Mouse (Mus musculus) neural tube, embryonic 12.5 days (tissue): ENCODE data around the gene Tfb2m. TPM values are rescaled to one million over a fixed set of nuclear protein-coding genes. Genes with fewer than 3 reads are reported as not detected.

Source experiments
- ATAC-seq: fragments of 200-750 bp; cut with Nextera tagmentation; 2 replicates; pipeline ENCODE4 v1.8.0; 2017; ENCODE audit warnings: low read depth, mild to moderate bottlenecking, moderate TSS enrichment, moderate library complexity; ENCODE audit not compliant: low FRiP score
- H3K27ac ChIP-seq: fragments of 300-500 bp; sonication (generic); 2 replicates; pipeline ENCODE4 v1.5.1; 2016
- H3K27me3 ChIP-seq: fragments of 300-500 bp; sonication (generic); replicated peaks from 2 replicates; pipeline ENCODE4 v1.6.1; 2016; ENCODE audit warnings: mild to moderate bottlenecking
- H3K36me3 ChIP-seq: fragments of 300-500 bp; sonication (generic); 2 replicates; pipeline ENCODE4 v1.6.1; 2016; ENCODE audit warnings: mild to moderate bottlenecking
- H3K4me1 ChIP-seq: fragments of 300-500 bp; sonication (generic); 2 replicates; pipeline ENCODE4 v1.6.1; 2016
- H3K4me2 ChIP-seq: fragments of 300-500 bp; sonication (generic); replicated peaks from 2 replicates; pipeline ENCODE4 v1.6.1; 2016; ENCODE audit warnings: mild to moderate bottlenecking
- H3K4me3 ChIP-seq: fragments of 300-500 bp; sonication (generic); 2 replicates; pipeline ENCODE4 v1.5.1; 2016
- H3K9ac ChIP-seq: fragments of 300-500 bp; sonication (generic); 2 replicates; pipeline ENCODE4 v1.6.1; 2016; ENCODE audit warnings: mild to moderate bottlenecking
- H3K9me3 ChIP-seq: fragments of 300-500 bp; sonication (generic); 2 replicates; pipeline ENCODE4 v1.6.1; 2016; ENCODE audit warnings: mild to moderate bottlenecking
- WGBS: fragments of 180-500 bp; shearing (Covaris S2); methylation state at CpG from one replicate; pipeline ENCODE4 v1.1.7; 2016; 5-methylcytosine and 5-hydroxymethylcytosine counted together
- polyA plus RNA-seq: library from polyadenylated mRNA; unstranded; fragments of >200 nt; fragmentation: Nextera tagmentation; extraction: Ambion mirVana; gene quantifications from 2 replicates; pipeline ENCODE4 v1.2.1, GENCODE M21; 2016

Tfb2m gene
- polyA plus RNA-seq, 1 experiment from 2014 or later, result 36.6 TPM

GRCm38 (mm10) chr1:179553197-179553948 is 7.3 kb upstream of the Tfb2m start:
- Histone ChIP-seq H3K4me3 (no peak overlapping the region), H3K9me3 (no peaks in the 10 kb centered on the region), H3K9ac (no peak overlapping the region), H3K36me3 (no peaks in the 10 kb centered on the region), H3K27me3 (no peaks in the 10 kb centered on the region), H3K4me1 (peaks cover 2% of the 10 kb centered on the region), H3K4me2 (no peak overlapping the region), H3K27ac (no peak overlapping the region)
- 78% methylated on average over 5 of the region's 5 CpGs for WGBS
- no peak for ATAC-seq

DNA sequence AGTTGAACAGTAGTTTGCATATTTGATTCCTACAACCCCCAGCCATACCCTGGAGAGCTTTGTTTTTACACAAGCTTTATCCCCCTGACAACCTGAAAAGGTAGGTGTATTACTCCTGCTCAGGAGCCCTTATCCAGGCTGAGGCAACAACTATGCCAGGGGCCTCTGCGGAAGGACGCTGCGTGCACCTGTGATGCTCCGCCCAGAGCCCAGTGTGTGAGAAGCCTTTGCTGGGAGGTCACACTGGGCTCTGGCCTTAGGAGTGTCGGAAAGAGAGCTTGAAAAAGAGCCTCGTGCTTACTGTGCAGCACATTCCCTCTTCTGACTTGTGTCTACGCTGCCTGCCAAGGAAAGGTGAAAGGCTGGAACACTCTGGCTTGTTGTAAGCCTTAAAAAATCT is 6.7 kb upstream of the Tfb2m start:
- 52% methylated on average over 7 of the region's 7 CpGs for WGBS
- peaks cover 8% of the 10 kb centered on the region for H3K4me1 ChIP-seq
- H3K9me3 ChIP-seq, result no peaks in the 10 kb centered on the region
- no peak overlapping the region for H3K4me3 ChIP-seq
- no peak overlapping the region for H3K27ac ChIP-seq
- no peak for ATAC-seq
- H3K27me3 ChIP-seq, result no peaks in the 10 kb centered on the region
- no peak overlapping the region for H3K4me2 ChIP-seq
- no peak overlapping the region for H3K9ac ChIP-seq
- H3K36me3 ChIP-seq, result no peaks in the 10 kb centered on the region

- Histone ChIP-seq H3K9me3 (no peaks in the 10 kb centered on the region), H3K27ac (no peak overlapping the region), H3K4me3 (no peak overlapping the region), H3K36me3 (no peaks in the 10 kb centered on the region), H3K4me2 (no peak overlapping the region), H3K4me1 (peaks cover 14% of the 10 kb centered on the region), H3K27me3 (no peaks in the 10 kb centered on the region), H3K9ac (no peak overlapping the region)
- no peak for ATAC-seq
- 91% methylated on average over 4 of the region's 4 CpGs for WGBS
These were observed 5.9 kb upstream of the Tfb2m start for GRCm38 (mm10) chr1:179551921-179552320.

- 90% methylated on average over 3 of the region's 3 CpGs for WGBS
- Histone ChIP-seq H3K9ac (no peak overlapping the region), H3K27ac (no peak overlapping the region), H3K9me3 (no peaks in the 10 kb centered on the region), H3K4me3 (no peak overlapping the region), H3K36me3 (no peaks in the 10 kb centered on the region), H3K4me1 (peaks cover 14% of the 10 kb centered on the region), H3K27me3 (no peaks in the 10 kb centered on the region), H3K4me2 (no peak overlapping the region)
- ATAC-seq, result no peak
These were observed 5.3 kb upstream of the Tfb2m start for GRCm38 (mm10) chr1:179551336-179551735.

DNA sequence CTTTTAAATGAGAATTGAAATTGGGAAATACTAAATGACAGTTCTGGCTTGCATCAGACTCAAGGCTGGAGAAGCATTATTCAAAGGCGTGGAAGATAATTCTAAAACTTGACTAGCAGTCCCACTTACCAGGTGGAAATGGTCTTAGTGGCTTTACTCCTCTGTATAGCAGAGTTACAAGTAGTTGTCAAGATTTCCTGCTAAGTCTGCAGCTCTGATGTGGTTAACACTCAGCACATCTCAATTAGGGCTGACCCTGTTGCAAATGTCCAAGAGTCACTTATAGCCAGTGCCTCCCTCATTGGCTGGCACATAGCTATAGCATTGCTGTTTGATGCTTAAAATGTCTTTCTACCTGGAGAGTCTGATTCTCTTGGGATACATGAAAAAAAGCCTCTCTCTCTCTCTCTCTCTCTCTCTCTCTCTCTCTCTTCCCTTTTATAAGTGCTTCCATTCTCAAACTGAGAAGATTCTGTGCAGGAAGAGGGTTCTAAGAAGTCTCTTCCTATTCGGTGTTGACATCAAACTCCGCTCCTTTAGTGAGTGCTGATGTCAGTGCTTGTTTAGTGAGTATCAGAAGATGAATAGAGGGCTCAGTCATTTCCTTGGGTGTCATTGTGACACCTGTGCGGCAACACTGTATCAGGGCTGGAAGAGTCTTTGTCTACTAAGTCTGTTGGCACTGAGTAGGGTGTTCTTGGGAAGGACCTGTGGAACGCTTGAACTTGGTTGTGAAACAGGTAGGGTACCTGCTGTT is 3.1 kb upstream of the Tfb2m start:
- H3K4me2 ChIP-seq, result no peak overlapping the region
- ATAC-seq, result no peak
- H3K27ac ChIP-seq, result no peak overlapping the region
- no peak overlapping the region for H3K4me3 ChIP-seq
- H3K9ac ChIP-seq, result no peak overlapping the region
- H3K27me3 ChIP-seq, result no peaks in the 10 kb centered on the region
- peaks cover 25% of the 10 kb centered on the region for H3K4me1 ChIP-seq
- H3K9me3 ChIP-seq, result no peaks in the 10 kb centered on the region
- WGBS, result 91% methylated on average over 5 of the region's 5 CpGs
- H3K36me3 ChIP-seq, result no peaks in the 10 kb centered on the region

DNA sequence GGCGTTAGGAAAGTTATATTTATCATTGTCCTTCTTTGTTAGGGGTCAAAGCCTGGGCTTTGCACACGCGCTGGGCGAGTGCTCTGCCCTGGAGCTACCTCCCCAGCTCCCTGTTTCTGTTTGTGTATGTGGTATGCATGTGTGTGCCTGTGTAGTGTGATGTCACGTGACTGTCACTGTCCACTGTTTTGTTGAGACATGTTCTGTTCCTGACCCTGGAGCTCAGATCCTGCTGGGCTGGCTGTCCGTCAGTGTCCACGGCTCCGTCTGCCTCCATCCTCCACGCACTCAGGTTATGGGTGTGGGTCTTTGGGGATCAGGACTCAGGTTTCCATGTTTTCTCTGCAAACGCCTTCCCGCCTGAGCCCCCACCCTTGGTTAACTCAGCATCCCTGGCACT is 2.2 kb upstream of the Tfb2m start:
- Histone ChIP-seq H3K27me3 (no peaks in the 10 kb centered on the region), H3K27ac (no peak overlapping the region), H3K4me3 (0 out of 2 replicates have a peak overlapping the region, but pooled peaks have one; percentile 7), H3K36me3 (no peaks in the 10 kb centered on the region), H3K4me2 (peak overlapping the region; percentile 86), H3K9me3 (no peaks in the 10 kb centered on the region), H3K4me1 (peaks cover 26% of the 10 kb centered on the region), H3K9ac (0 out of 2 replicates have a peak overlapping the region, but pooled peaks have one; percentile 17)
- WGBS, result 67% methylated on average over 11 of the region's 11 CpGs
- no peak for ATAC-seq

DNA sequence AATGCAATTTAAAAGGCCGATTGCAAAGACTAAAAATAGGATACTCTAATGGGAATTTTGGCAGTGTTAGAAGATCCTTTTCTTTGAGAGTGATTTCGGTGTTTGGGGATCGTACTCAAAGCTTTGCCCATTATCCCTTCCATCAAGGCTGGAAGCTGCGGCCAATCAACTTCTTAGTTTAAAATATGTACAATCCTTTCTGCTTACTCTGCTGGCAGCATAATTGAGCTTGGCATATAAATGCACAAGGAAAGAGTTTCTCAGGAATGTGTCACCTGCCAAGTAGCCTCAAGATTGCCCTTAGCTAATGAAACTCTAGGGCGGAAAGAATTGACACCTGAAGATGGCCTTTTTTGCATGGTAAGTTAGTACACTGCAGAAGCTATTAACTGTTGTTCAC is 1.1 kb upstream of the Tfb2m start:
- peak overlapping the region; percentile 86 for H3K4me2 ChIP-seq
- H3K9me3 ChIP-seq, result no peaks in the 10 kb centered on the region
- ATAC-seq, result no peak
- H3K4me3 ChIP-seq, result peak overlapping the region; percentile 71
- peak overlapping the region; percentile 65 for H3K9ac ChIP-seq
- no peak overlapping the region for H3K27ac ChIP-seq
- no peaks in the 10 kb centered on the region for H3K36me3 ChIP-seq
- peaks cover 26% of the 10 kb centered on the region for H3K4me1 ChIP-seq
- H3K27me3 ChIP-seq, result no peaks in the 10 kb centered on the region
- 16% methylated on average over 5 of the region's 5 CpGs for WGBS

- no peaks in the 10 kb centered on the region for H3K27me3 ChIP-seq
- under 1% methylated on average over 44 of the region's 44 CpGs for WGBS
- H3K36me3 ChIP-seq, result no peaks in the 10 kb centered on the region; the same call in 1 of the 2 replicates
- no peaks in the 10 kb centered on the region for H3K9me3 ChIP-seq
- peak; percentile 84 for ATAC-seq
- peak overlapping the region; percentile 90 for H3K27ac ChIP-seq
- H3K9ac ChIP-seq, result peak overlapping the region; percentile 65
- peaks cover 26% of the 10 kb centered on the region for H3K4me1 ChIP-seq
- peak overlapping the region; percentile 71 for H3K4me3 ChIP-seq
- peak overlapping the region; percentile 86 for H3K4me2 ChIP-seq
These were observed 467 bp upstream of the Tfb2m start for GRCm38 (mm10) chr1:179546551-179546917.

DNA sequence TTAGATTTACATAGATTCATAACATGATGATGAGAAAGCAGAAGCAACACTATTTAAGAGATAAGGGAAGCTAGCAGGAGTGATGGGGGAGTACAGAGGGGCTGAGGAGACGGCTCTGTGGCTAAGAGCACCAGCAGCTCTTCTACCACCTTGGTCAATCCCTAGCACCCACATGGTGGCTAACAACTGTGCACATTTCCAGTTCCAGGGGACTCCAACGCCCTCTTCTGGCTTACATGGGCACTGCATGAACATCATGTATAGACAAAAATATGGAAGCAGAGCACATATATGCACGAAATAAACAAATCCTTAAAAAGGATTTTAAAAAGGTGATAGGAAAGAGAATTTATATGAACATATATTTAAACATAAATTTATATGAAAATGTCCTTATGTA is 4.6 kb downstream of the Tfb2m start:
- H3K4me3 ChIP-seq, result no peak overlapping the region
- H3K4me1 ChIP-seq, result peaks cover 11% of the 10 kb centered on the region
- no peak overlapping the region for H3K27ac ChIP-seq
- peaks cover 10% of the 10 kb centered on the region for H3K36me3 ChIP-seq
- ATAC-seq, result no peak
- 66% methylated on average over 3 of the region's 3 CpGs for WGBS
- H3K9ac ChIP-seq, result no peak overlapping the region
- H3K27me3 ChIP-seq, result no peaks in the 10 kb centered on the region
- no peaks in the 10 kb centered on the region for H3K9me3 ChIP-seq
- no peak overlapping the region for H3K4me2 ChIP-seq

- Histone ChIP-seq H3K36me3 (peaks cover 12% of the 10 kb centered on the region), H3K27me3 (no peaks in the 10 kb centered on the region), H3K4me1 (peaks cover 5% of the 10 kb centered on the region), H3K4me3 (no peak overlapping the region), H3K9ac (no peak overlapping the region), H3K4me2 (no peak overlapping the region), H3K9me3 (no peaks in the 10 kb centered on the region), H3K27ac (no peak overlapping the region)
- WGBS, result 81% methylated on average over 3 of the region's 3 CpGs
- no peak for ATAC-seq
These were observed 6.2 kb downstream of the Tfb2m start for GRCm38 (mm10) chr1:179539887-179540286.

- WGBS, result 94% methylated on average over 3 of the region's 3 CpGs
These were observed 7.0 kb downstream of the Tfb2m start for GRCm38 (mm10) chr1:179539054-179539453.

GRCm38 (mm10) chr1:179519901-179520300 is 26.2 kb downstream of the Tfb2m start:
- peaks cover 4% of the 10 kb centered on the region; the same call in 1 of the 2 replicates for H3K4me1 ChIP-seq
- no peak overlapping the region for H3K9ac ChIP-seq
- WGBS, result 86% methylated on average over 3 of the region's 3 CpGs
- no peaks in the 10 kb centered on the region for H3K36me3 ChIP-seq
- H3K27ac ChIP-seq, result no peak overlapping the region
- no peaks in the 10 kb centered on the region for H3K9me3 ChIP-seq
- no peaks in the 10 kb centered on the region for H3K27me3 ChIP-seq
- H3K4me2 ChIP-seq, result no peak overlapping the region
- no peak for ATAC-seq
- H3K4me3 ChIP-seq, result no peak overlapping the region

More at GRCm38 (mm10) chr1:179539054-179539453, 7.0 kb downstream of the Tfb2m start:
- no peaks in the 10 kb centered on the region for H3K27me3 ChIP-seq
- H3K4me3 ChIP-seq, result no peak overlapping the region
- H3K27ac ChIP-seq, result no peak overlapping the region
- H3K4me2 ChIP-seq, result no peak overlapping the region
- ATAC-seq, result no peak
- peaks cover 14% of the 10 kb centered on the region for H3K36me3 ChIP-seq
- no peaks in the 10 kb centered on the region for H3K9me3 ChIP-seq
- H3K9ac ChIP-seq, result no peak overlapping the region
- H3K4me1 ChIP-seq, result no peaks in the 10 kb centered on the region
